ENCODE assay signal across 9 mouse cellular contexts in genomic region chr15:95907337-95907736, GRCm38 (mm10).
A peak's percentile ranks its signal among the peaks of the same experiment; 100 is the strongest.
DNase-seq lines count a peak whose midpoint lies in the region; ATAC-seq lines count a peak whose summit lies in the region.
"Had no signal": no experiment of that assay in that cellular context is flagged by ENCODE, and none has a peak within 500 bp of the region (broad histone marks: within the 10 kb centered on the region; RNA-seq: fewer than 3 reads in every experiment).

No protein-coding gene starts in this region.

- WGBS in forebrain, embryonic 16.5 days: 62% methylated on average over 10 of the region's 10 CpGs
- WGBS in forebrain, embryonic 12.5 days: 87% methylated on average over 10 of the region's 10 CpGs

- no peaks in the 10 kb centered on the region for H3K36me3 ChIP-seq in forebrain, embryonic 16.5 days (ENCODE audit: control insufficient read depth, insufficient read depth)
- H3K36me3 ChIP-seq in forebrain, embryonic 12.5 days (replicated peaks): no peaks in the 10 kb centered on the region

- H3K27ac ChIP-seq in forebrain, embryonic 16.5 days (ENCODE audit: low read length): no peak overlapping the region
- H3K27ac ChIP-seq in forebrain, embryonic 12.5 days: no peak overlapping the region
- H3K27ac ChIP-seq: limb, embryonic 13.5 days had no signal

- ATAC-seq in forebrain, embryonic 16.5 days: peak; percentile 71; the same call in 1 of the 2 replicates
- ATAC-seq in forebrain, embryonic 12.5 days (ENCODE audit: low FRiP score): no peak
- no peak for ATAC-seq in megakaryocyte, adult 5-6 weeks (ENCODE audit: poor library complexity, severe bottlenecking)

- H3K9ac ChIP-seq in forebrain, embryonic 16.5 days (replicated peaks; ENCODE audit: low read depth, low read length): no peak overlapping the region
- H3K9ac ChIP-seq in forebrain, embryonic 12.5 days: no peak overlapping the region
- H3K9ac ChIP-seq: limb, embryonic 13.5 days had no signal

- peak; percentile 22 for DNase-seq in adrenal gland, adult 8-10 months
- peak; percentile 87 for DNase-seq in heart, adult 8-10 months (ENCODE audit: low spot score)
- DNase-seq in kidney, postnatal 4 days: peak; percentile 54 to 62
- DNase-seq in lung, postnatal 10 days: peak; percentile 87
- DNase-seq in spleen, postnatal 10 days (ENCODE audit: low spot score in 2 of 2): no peak

- no peaks in the 10 kb centered on the region for H3K9me3 ChIP-seq in forebrain, embryonic 16.5 days (ENCODE audit: control insufficient read depth, low read length)
- no peaks in the 10 kb centered on the region for H3K9me3 ChIP-seq in forebrain, embryonic 12.5 days
- H3K9me3 ChIP-seq: limb, embryonic 13.5 days had no signal

- no peak overlapping the region for H3K4me2 ChIP-seq in forebrain, embryonic 16.5 days (ENCODE audit: low read length)
- no peak overlapping the region for H3K4me2 ChIP-seq in forebrain, embryonic 12.5 days
- H3K4me2 ChIP-seq: limb, embryonic 13.5 days had no signal

- no peaks in the 10 kb centered on the region for H3K27me3 ChIP-seq in forebrain, embryonic 16.5 days (replicated peaks; ENCODE audit: control insufficient read depth, insufficient read depth, low read length)
- no peaks in the 10 kb centered on the region for H3K27me3 ChIP-seq in forebrain, embryonic 12.5 days
- H3K27me3 ChIP-seq: limb, embryonic 13.5 days had no signal

- H3K4me3 ChIP-seq in forebrain, embryonic 16.5 days (replicated peaks; ENCODE audit: low read length): no peak overlapping the region
- H3K4me3 ChIP-seq in forebrain, embryonic 12.5 days (replicated peaks): no peak overlapping the region
- H3K4me3 ChIP-seq: limb, embryonic 13.5 days had no signal

- 0 out of 2 replicates have a peak, but pooled peaks cover 2% of the 10 kb centered on the region for H3K4me1 ChIP-seq in forebrain, embryonic 16.5 days (replicated peaks; ENCODE audit: control insufficient read depth, insufficient read depth, low read length)
- 0 out of 2 replicates have a peak, but pooled peaks cover 3% of the 10 kb centered on the region for H3K4me1 ChIP-seq in forebrain, embryonic 12.5 days

Comparison
In these comparisons a context has a peak if more than half of its experiments do, and no peak if none do; other contexts are left out.
1. DNase-seq: peak in adrenal gland, adult 8-10 months (single experiment), heart, adult 8-10 months (single experiment), kidney, postnatal 4 days (2 of 2) and lung, postnatal 10 days (single experiment); none in spleen, postnatal 10 days (0 of 2).